Mouse (Mus musculus): ENCODE measurements around the gene Gm49369. TPM values are rescaled to one million over a fixed set of nuclear protein-coding genes. Genes with fewer than 3 reads are reported as not detected.

Gm49369 gene
- polyA plus RNA-seq, 1 experiment from 2014 or later, result 2.5 TPM

DNA sequence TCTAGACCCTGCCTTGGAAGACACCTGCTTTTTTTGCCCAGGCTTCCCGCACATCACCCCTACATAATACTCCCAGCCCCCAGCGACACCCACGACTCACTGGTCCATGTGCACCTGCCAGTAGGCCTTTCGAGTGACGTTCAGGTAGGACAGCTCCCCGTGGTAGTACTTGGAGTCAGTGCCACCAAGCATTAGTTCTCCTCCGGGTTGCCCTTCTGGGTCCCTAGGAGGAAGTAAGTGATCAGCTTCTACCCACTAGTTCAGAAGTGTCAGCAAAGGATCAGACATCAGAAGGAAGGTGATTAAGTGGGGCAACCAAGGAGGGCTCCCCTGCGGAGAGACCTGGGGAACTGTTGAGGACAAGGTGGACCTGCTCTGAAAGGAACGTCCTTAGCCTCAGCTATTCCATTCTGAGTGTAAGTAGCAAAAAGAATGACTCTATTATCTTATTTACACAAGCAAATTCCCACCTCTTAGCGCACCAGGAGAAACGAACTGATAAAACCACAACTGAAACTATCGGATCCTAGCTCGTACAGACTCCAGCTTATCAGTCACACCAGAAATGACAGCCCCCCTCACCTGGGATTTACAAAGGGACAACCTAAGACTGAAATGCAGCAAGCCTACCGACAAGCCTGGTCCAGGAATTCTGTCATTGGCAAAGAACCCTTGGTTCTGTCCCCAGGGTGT is 5.1 kb downstream of the Gm49369 start:
- ATAC-seq (replicated peaks; ENCODE audit: low FRiP score), result no peak
- H3K4me3 ChIP-seq (replicated peaks), result no peak overlapping the region
- 90% methylated on average over 14 of the region's 14 CpGs for WGBS
- H3K9ac ChIP-seq, result no peak overlapping the region
- H3K4me2 ChIP-seq, result no peak overlapping the region
- peaks cover 17% of the 10 kb centered on the region for H3K4me1 ChIP-seq
- H3K9me3 ChIP-seq (replicated peaks), result no peaks in the 10 kb centered on the region
- no peak overlapping the region for H3K27ac ChIP-seq
- peaks cover 10% of the 10 kb centered on the region for H3K27me3 ChIP-seq
- H3K36me3 ChIP-seq, result peaks cover 70% of the 10 kb centered on the region

DNA sequence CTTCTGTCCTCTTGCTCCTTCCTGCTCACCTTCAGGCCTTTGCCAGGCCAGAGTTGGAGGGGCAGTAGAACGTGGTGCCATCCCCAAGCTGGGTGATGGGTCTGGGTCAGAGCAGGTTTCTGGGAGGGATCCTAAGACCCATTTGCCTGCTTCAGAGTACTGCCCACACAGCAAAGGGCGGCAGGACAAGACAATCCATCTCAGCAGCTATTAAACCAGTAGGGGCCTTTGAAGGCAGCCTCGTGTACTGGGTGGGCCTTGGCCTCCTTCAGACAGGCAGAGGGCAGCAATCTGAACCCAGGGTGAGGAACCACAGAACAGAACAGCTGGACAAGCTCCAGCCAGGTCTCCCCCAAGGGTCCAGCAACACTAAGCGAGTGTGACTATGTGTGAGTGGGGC is 6.4 kb downstream of the Gm49369 start:
- ATAC-seq (replicated peaks; ENCODE audit: low FRiP score), result no peak
- peaks cover 29% of the 10 kb centered on the region for H3K4me1 ChIP-seq
- 65% methylated on average over 4 of the region's 4 CpGs for WGBS

DNA sequence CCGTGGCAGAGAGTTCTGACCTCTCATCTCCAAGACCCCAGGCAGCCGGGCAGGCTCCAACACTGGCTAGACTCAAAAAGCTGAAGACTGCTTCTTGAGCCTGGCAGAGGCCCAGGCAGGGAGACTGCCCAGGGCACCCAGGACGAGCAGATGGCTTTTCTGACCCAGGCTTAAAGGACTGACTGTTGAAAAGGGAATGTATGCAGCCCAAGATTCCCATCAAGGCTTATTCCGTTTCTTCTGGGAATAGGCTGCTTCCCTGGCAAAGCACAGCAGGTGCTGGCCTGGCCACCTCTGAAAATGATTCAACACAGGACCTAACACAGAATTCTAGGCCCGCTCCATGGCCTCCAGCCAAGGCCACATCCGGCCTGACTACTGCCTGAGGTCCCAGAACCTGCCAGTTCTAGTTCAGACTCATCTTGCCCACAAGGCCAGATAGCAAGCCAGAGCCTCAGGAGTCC is 7.2 kb downstream of the Gm49369 start:
- H3K27ac ChIP-seq, result no peak overlapping the region
- WGBS, result 75% methylated on average over 6 of the region's 6 CpGs
- H3K36me3 ChIP-seq, result peaks cover 49% of the 10 kb centered on the region
- no peak overlapping the region for H3K4me3 ChIP-seq (replicated peaks)
- no peak overlapping the region for H3K9ac ChIP-seq
- H3K27me3 ChIP-seq, result peaks cover 31% of the 10 kb centered on the region
- H3K4me2 ChIP-seq, result no peak overlapping the region
- peaks cover 31% of the 10 kb centered on the region for H3K4me1 ChIP-seq
- ATAC-seq (replicated peaks; ENCODE audit: low FRiP score), result no peak
- no peaks in the 10 kb centered on the region for H3K9me3 ChIP-seq (replicated peaks)

More for the DNA sequence above, 6.4 kb downstream of the Gm49369 start:
- Histone ChIP-seq H3K36me3 (peaks cover 57% of the 10 kb centered on the region), H3K9ac (0 out of 2 replicates have a peak overlapping the region, but pooled peaks have one; percentile 7), H3K27me3 (peaks cover 23% of the 10 kb centered on the region), H3K4me2 (no peak overlapping the region), H3K27ac (no peak overlapping the region), H3K9me3 (replicated peaks) (no peaks in the 10 kb centered on the region), H3K4me3 (replicated peaks) (no peak overlapping the region)

DNA sequence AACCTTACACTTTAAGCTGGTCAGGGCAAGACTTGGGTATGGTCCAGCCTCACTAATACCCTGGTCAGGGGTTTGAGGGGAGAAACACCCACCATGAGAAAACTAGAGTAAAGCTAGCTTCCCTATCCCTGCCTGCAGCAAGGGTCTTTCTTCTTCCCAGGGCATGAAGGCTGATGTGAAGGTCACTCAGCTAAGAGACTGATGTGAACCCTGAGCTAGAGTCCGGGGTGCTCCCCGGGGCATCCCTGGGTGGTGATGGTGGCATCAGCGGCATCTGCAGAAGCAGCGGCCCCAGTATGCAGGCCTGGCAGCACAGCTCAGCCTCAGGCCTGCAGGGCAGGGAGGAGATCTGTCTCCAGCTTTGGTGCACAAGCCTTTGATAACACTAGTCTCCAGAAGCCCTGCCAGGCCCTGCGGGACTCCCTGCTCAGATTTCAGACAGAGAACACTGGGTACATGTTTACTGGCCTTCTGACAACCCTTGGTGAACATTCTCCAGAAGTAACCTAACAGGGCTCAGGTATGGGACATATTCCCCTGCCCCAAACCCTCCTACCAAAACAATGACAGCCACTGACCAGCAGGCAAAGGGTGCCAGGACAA is 8.0 kb downstream of the Gm49369 start:
- H3K9ac ChIP-seq, result no peak overlapping the region
- 84% methylated on average over 5 of the region's 5 CpGs for WGBS
- no peak overlapping the region for H3K27ac ChIP-seq
- no peak overlapping the region for H3K4me3 ChIP-seq (replicated peaks)
- H3K4me2 ChIP-seq, result no peak overlapping the region
- peaks cover 42% of the 10 kb centered on the region for H3K36me3 ChIP-seq
- H3K4me1 ChIP-seq, result peaks cover 31% of the 10 kb centered on the region
- ATAC-seq (replicated peaks; ENCODE audit: low FRiP score), result no peak
- no peaks in the 10 kb centered on the region for H3K9me3 ChIP-seq (replicated peaks)
- H3K27me3 ChIP-seq, result peaks cover 38% of the 10 kb centered on the region

DNA sequence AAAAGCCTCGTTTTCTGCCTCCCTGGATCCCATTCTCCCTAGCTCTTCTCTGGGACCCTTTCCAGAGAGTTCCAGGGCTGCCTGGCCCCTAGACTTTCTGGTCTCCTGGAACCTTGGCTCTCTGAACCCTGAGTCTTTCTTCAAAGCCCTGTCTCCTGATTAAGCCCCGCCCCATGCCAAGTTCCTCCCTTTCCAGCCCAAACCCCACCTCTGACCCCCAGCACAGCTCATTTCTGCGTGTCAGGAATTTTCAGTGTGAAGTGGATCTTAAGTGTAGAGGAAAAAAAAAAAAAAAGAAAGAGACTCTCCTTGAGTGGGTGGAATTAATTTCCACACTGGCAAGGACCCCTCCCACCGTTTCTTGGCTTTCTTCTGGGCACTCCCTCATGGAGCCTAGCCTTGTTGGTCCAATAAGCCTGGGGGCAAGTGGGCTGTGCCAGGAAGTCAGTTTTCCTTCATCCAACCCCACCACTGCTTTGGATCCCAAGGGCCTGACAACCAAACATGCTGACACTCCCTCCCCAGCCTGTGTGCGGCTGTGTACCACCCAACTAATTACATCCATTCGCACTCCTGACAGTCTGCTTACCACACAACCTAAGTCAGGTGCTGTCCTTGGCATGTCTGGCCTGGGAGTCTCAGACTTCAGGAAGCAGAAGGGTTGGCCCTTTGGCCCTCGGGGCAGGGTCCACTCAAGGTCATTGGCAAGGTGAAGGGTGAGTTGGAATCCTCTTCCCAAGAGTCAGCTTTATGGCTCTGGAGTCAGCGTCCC is 8.6 kb downstream of the Gm49369 start, which contains the start of gene Ifitm10:
Gene Ifitm10, minus strand, starts transcription at position 113 of the 772 bp plus-strand sequence.
- peaks cover 41% of the 10 kb centered on the region for H3K27me3 ChIP-seq
- no peaks in the 10 kb centered on the region for H3K9me3 ChIP-seq (replicated peaks)
- H3K27ac ChIP-seq, result no peak within 1 kb of the TSS
- peak within 1 kb of the TSS; percentile 91 for H3K4me2 ChIP-seq
- ATAC-seq (replicated peaks; ENCODE audit: low FRiP score), result no peak
- 68% methylated on average over 8 of the region's 8 CpGs for WGBS
- peak within 1 kb of the TSS; percentile 31; the same call in 1 of the 2 replicates for H3K9ac ChIP-seq
- peaks cover 31% of the 10 kb centered on the region for H3K4me1 ChIP-seq
- peaks cover 35% of the 10 kb centered on the region for H3K36me3 ChIP-seq
- peak within 1 kb of the TSS; percentile 47; the same call in 1 of the 2 replicates for H3K4me3 ChIP-seq (replicated peaks)

DNA sequence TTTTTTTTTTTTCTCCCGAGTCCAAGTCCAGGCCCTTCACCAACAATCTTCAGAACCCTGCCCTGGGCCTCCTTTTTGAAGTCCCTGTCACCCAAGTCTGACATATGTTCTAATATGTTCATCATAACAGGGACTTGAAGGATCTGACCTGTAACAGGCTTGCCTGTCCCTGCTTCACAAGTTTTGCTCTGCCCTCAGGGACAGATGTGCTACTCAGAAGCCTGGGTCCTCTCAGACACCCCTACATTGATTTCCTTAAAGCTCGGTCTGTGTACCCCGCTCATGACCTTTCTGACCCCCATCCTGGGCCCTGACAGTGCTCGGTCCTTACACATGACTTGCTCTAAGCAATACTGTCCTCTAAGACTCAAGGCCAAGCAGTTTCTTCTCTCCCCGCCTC is 9.4 kb downstream of the Gm49369 start:
- Histone ChIP-seq H3K27ac (no peak overlapping the region), H3K36me3 (peaks cover 27% of the 10 kb centered on the region), H3K9ac (no peak overlapping the region), H3K4me2 (0 out of 2 replicates have a peak overlapping the region, but pooled peaks have one; percentile 91), H3K9me3 (replicated peaks) (no peaks in the 10 kb centered on the region), H3K4me3 (replicated peaks) (no peak overlapping the region), H3K27me3 (peaks cover 41% of the 10 kb centered on the region), H3K4me1 (peaks cover 31% of the 10 kb centered on the region)
- WGBS, result 77% methylated on average over 5 of the region's 5 CpGs
- no peak for ATAC-seq (replicated peaks; ENCODE audit: low FRiP score)

DNA sequence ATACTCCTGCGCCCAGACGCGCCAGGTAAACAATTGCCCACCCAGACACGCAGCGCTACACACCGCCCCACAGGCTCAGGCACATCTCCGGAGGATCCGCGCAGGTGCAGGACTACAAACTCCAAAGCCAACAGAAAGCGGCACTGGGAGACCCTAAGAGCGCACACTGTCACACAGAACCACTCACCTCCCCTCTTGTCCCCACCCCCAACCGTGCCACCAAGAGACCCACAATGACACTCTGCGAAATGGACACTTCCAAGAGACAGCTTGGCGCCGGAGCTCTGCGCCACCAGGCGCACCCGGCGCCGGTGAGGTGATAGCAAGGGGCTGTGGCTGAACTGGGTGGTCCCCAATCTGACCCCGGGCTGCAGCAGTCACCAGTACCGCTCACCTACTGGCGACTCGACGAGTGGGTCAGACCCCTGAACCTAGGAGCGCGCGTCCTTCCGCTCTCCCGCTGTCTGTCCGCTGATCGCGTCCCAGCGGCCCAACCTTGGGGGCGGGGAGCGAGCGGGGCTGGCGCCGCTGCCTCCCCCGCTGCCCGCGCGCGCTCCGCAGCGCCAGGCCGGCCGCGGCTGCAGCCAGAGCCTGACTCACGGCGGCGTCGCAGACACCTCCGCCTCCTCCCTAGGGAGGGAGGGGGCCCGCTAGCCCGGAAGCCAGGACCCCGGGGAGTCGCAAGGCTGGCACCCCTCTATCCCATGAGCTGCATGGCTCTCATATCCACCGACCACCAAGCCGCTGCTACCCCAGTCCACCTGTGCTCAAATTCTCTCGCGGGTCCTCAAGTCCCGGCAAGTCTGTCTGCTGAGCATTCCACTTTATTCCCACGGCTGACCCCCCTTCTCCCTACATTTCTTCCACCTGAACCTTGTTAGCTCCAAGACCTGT is 10.5 kb downstream of the Gm49369 start:
- H3K9me3 ChIP-seq (replicated peaks), result no peaks in the 10 kb centered on the region
- H3K4me2 ChIP-seq, result peak overlapping the region; percentile 91
- peak overlapping the region; percentile 31; the same call in 1 of the 2 replicates for H3K9ac ChIP-seq
- peaks cover 17% of the 10 kb centered on the region for H3K36me3 ChIP-seq
- ATAC-seq (replicated peaks; ENCODE audit: low FRiP score), result peak; percentile 47
- H3K27me3 ChIP-seq, result peaks cover 41% of the 10 kb centered on the region
- WGBS, result 1% methylated on average over 64 of the region's 64 CpGs
- H3K27ac ChIP-seq, result no peak overlapping the region
- peaks cover 31% of the 10 kb centered on the region for H3K4me1 ChIP-seq
- peak overlapping the region; percentile 47 for H3K4me3 ChIP-seq (replicated peaks)

DNA sequence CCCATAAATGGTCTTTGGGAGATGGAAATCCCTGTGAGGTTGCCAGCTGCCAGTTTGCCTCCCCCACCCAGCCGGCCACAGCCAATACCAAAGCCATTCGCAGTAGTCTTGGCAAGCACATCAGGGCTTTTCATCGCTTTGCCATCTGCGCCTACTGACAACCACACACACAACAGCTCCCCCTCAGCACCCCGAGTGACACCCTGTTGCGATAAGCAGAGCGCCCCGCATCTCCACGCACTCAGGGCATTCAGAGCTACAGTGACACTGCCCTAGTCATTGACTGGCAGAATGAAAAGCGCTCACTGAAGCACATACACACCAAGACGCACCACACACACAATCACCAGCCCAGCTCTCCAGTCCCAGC is 11.1 kb downstream of the Gm49369 start:
- H3K36me3 ChIP-seq, result peaks cover 10% of the 10 kb centered on the region
- ATAC-seq (replicated peaks; ENCODE audit: low FRiP score), result 0 out of 2 replicates have a peak, but pooled peaks have one; percentile 4
- H3K4me1 ChIP-seq, result peaks cover 31% of the 10 kb centered on the region
- peaks cover 41% of the 10 kb centered on the region for H3K27me3 ChIP-seq
- no peaks in the 10 kb centered on the region for H3K9me3 ChIP-seq (replicated peaks)
- peak overlapping the region; percentile 47 for H3K4me3 ChIP-seq (replicated peaks)
- H3K9ac ChIP-seq, result no peak overlapping the region; the same call in 1 of the 2 replicates
- H3K27ac ChIP-seq, result no peak overlapping the region
- H3K4me2 ChIP-seq, result peak overlapping the region; percentile 91
- whole genome bisulfite sequencing, result 35% methylated on average over 11 of the region's 11 CpGs

DNA sequence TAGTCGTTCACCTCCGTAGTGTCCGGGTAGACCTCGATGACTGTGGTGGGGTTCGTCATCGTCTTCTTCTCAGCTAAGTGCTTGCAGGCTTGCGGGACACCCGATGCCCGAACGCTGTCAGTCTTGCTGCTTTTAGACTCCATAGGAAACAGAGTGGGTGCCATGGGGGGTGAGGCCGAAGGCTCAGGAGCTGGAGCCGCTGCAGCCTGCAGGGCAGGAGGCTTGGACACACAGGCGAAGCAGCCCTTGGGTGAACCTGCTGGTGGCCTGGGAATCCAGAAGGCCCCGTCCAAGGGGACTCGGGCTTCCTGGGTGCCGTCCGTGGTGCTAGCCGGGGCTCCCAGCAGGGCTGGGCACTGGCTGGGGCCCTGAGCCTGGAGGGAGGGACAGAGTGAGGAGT is 11.5 kb downstream of the Gm49369 start:
- no peak overlapping the region for H3K9ac ChIP-seq
- ATAC-seq (replicated peaks; ENCODE audit: low FRiP score), result no peak
- peaks cover 41% of the 10 kb centered on the region for H3K27me3 ChIP-seq
- H3K27ac ChIP-seq, result no peak overlapping the region
- WGBS, result 85% methylated on average over 18 of the region's 18 CpGs
- H3K4me3 ChIP-seq (replicated peaks), result 0 out of 2 replicates have a peak overlapping the region, but pooled peaks have one; percentile 47
- no peaks in the 10 kb centered on the region for H3K9me3 ChIP-seq (replicated peaks)
- peaks cover 31% of the 10 kb centered on the region for H3K4me1 ChIP-seq
- peaks cover 6% of the 10 kb centered on the region for H3K36me3 ChIP-seq
- H3K4me2 ChIP-seq, result peak overlapping the region; percentile 91

DNA sequence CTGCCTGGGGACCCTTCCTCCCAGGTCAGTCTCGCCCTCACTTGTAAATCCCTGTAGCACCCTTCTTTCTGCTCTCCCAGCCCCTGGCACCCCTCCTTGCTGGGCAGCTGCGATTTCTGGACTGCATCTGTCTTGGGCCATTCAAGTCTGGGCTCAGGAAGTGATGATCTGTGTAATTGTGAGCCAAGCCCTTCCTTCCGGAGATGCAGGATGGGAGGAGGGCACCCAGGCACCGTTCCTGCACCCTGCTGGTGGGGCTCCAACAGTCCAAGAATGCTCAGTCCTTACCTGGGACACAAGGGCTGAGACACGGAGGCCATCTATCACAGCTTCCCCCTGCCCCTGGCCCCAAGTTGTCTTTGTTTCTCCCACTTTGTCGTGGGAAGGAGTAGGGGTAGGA is 12.6 kb downstream of the Gm49369 start:
- ATAC-seq (replicated peaks; ENCODE audit: low FRiP score), result no peak

DNA sequence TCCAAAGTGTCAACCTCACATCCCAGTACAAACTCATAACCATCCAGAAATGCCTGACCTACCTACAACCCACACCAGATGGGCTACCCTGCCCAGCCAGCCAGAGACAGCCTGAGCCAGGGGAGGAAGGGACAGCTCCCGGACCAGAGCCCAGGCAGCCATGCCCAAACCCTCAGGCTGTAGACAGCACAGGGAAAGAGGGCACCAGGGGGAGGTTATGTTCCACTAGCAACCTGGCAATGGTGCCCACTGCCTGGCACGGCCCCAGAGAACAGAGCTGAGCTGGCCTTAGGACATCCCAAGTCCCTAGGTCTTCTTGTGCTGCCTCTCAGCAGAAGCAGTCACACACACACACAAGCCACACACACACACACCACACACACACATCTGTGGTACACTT is 13.6 kb downstream of the Gm49369 start:
- no peak overlapping the region for H3K4me3 ChIP-seq (replicated peaks)

More for the DNA sequence above, 12.6 kb downstream of the Gm49369 start:
- Histone ChIP-seq H3K4me2 (0 out of 2 replicates have a peak overlapping the region, but pooled peaks have one; percentile 7), H3K4me1 (peaks cover 31% of the 10 kb centered on the region), H3K9me3 (replicated peaks) (no peaks in the 10 kb centered on the region), H3K4me3 (replicated peaks) (no peak overlapping the region), H3K27me3 (peaks cover 41% of the 10 kb centered on the region), H3K9ac (no peak overlapping the region), H3K36me3 (no peaks in the 10 kb centered on the region), H3K27ac (no peak overlapping the region)
- 54% methylated on average over 6 of the region's 6 CpGs for WGBS

More for the DNA sequence above, 13.6 kb downstream of the Gm49369 start:
- H3K27me3 ChIP-seq, result peaks cover 41% of the 10 kb centered on the region
- no peak overlapping the region for H3K4me2 ChIP-seq
- ATAC-seq (replicated peaks; ENCODE audit: low FRiP score), result no peak
- H3K27ac ChIP-seq, result no peak overlapping the region
- H3K4me1 ChIP-seq, result peaks cover 24% of the 10 kb centered on the region
- H3K36me3 ChIP-seq, result no peaks in the 10 kb centered on the region
- H3K9ac ChIP-seq, result no peak overlapping the region
- no peaks in the 10 kb centered on the region for H3K9me3 ChIP-seq (replicated peaks)
- WGBS, result 68% methylated on average over 2 of the region's 2 CpGs

Data from kidney, embryonic 15.5 days (tissue).